Mouse (Mus musculus) retina, postnatal 7 days (tissue): ENCODE data around the gene Csnk2a1.
"Not testable (repeated sequence)": the region's sequence is repeated elsewhere in the genome, so short reads cannot be mapped to it uniquely, and the experiment has no call there.

ENCODE experiments used
- DNase-seq: peaks from one replicate; pipeline ENCODE4 v3.0.0-alpha.2; 2012; ENCODE audit warnings: low read depth, low spot score

Gene Csnk2a1

DNA sequence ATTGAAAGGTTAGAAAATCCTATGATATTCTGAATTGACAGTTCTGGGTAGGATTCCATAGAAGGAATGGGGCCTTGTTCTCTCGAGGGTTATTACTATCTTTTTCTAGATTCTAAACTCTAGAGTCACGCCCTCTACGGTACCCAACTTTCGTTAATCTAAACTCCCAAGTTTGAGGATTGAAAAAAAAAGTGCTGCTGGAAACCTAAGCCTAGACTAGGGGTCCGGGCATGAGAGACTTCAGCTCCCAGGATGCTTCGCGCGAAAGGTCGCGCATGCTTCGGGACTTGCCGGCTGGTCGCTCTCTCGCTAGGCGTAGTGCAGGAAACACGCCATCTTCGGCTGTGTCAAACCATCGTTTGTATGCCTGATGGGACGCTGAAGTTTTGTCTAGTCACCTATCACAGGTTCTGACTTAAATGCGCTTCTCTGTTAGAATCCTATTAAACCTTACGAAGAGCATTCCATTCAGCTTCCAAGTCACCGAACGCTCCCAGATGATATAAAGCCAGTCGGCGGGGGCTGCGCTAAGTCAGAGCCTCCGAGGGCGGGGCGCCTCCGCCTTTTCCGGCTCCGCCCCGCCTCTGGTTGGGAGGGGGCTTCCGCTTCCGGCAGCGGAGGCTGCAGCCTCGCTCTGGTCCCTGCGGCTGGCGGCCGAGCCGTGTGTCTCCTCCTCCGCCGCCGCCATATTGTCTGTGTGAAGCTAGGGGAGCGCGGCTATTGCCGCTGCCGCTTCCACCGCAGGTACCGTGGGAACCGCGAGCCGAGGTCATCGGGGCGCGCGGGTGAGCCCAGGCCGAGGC is at the start of gene Csnk2a1:
Gene Csnk2a1, plus strand, starts transcription at position 592 of the 803 bp plus-strand sequence.
- peak; percentile 84 for DNase-seq

DNA sequence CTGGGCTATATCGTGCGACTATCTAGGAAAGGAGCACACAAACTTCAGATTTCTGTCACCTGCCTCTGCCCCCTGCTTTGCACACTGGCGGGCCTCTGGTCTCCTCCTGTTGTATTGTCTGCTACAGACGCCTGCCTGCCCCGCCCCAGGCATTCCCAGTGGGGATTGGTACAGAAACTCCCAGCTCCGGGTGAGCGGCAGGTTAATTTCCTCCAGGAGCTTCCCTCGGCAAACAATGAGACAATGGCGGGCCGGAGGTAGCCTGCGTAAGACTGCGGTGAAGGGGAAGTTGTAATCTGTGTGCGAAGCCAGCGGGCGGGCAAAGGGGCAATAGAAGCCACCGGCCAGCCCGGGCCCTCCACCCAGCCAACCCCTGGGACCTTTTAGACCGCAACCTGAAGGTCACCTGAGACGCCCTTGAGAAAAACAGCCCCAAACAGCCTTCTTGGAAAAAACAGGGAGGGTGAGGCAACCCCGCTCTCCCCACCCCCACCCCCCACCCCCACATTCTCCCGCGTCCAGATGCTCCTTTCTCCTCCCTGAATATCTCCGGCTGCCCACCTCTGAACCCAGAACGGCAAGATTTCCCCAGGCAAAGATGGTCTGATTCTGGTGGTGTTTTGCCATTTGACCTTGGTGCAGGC is 49.4 kb upstream of the Csnk2a1 start:
- DNase-seq = no peak

DNA sequence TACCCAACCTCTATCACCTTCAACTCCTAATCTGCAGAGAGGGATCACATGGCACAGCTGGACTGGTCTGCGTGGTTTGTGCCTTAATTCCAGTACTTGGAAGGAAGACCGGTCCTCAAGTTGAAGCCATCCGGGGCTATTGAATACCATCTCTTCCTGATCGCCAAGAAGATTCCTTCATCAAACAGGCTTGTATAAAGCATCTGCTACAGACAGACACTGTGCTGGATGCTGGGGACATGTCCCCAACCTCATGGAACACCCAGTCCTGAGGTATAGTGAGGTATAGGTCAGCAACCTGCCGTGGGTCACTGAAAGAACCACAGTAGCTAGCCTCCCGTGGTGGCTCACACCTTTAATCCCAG is 48.9 kb upstream of the Csnk2a1 start:
- no peak for DNase-seq

DNA sequence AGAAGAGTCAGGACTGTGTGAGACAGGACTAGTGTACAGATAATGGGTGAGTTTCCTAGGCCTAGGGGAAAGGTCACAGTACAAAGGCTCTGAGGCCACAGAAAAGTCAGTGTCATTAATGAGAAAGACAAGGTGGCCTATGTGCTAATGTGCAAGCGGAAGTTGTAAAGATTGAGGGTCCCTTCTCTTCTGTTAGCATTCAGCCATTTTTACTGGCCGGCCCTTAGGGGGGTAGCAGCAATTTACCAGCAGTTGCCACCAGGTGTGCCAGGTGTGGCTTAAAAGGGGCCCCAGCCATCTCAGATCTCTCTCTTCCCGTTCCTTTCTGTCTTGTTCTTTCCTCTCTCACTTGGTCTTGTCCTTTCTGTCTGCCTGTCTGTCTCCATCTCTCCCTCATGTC is 48.3 kb upstream of the Csnk2a1 start:
- no peak for DNase-seq

DNA sequence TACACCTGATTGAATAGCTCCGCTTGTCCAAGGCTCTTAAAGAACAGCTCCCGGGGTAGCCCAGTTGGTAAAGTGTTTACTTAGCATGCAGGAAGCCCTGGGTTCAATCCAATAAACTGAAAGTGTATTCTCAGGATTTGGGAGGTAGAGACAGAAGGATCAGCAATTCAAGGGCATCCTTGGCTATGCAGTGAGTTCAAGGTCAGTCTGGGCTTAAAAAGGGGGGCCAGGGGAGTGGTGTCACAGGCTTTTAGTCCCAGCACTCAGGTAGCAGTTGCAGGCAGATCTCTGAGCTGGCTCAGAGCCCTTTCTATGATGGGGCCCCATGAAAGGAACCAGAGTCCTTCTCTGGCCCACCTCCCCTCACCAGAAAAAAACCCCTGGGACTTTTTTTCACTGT is 47.3 kb upstream of the Csnk2a1 start:
- DNase-seq = no peak

DNA sequence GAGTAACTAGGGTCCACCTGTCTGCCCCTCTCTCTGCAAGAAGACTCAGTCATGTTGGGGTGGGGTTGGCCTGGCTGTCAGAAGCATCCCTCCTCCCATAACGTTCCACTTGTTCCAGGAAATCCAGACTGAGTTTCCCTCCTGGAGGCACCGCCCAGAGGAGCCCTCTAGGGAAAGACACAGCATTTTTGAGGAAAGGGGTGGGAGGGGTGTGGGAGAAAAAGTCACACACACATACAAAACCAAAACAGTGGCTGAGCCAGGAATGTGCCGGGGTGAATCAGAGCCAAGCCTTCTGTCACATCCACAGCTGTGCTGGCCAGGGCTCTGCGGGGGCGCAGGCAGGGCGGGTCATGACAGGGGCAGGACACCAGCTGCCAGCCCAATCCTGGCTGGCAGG is 46.3 kb upstream of the Csnk2a1 start:
- no peak for DNase-seq

DNA sequence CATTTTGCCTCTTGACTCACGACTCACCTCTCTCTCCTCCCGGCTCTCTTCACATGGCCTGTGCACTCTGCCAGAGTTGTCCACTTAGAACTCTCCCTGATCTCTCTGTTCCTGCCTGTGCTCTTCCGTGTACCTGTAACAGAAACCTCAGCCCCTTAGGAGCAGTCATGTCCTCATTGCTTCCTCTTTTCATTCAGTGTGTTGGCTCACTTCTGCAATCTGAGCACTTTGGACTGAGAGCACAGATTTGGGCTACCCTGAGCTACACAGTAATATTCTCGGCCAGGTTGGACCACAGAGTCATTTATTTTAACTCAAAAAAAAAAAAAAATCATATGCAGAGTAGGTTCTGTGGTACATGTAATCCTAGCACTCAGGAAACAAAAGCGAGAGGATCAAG is 39.5 kb upstream of the Csnk2a1 start:
- no peak for DNase-seq

DNA sequence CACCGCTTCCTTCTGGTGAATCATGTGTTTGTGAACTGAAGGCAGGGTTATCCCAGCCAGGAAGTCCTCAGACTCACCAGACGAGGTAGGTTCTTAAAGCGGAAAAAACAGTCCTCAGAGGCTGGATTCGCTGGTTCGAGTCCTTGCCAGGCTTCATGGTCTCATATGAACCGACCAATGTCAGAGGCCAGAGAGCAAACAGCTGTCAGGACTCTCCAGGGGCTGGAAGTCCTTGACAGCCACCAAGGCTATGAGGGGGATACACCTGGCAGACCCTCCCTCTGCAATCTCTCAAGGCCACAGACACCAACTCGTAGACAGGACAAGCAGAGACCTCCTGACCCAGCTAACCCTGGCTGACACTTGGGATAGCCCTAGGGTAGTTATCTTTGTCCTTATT is 37.4 kb upstream of the Csnk2a1 start:
- no peak for DNase-seq

DNA sequence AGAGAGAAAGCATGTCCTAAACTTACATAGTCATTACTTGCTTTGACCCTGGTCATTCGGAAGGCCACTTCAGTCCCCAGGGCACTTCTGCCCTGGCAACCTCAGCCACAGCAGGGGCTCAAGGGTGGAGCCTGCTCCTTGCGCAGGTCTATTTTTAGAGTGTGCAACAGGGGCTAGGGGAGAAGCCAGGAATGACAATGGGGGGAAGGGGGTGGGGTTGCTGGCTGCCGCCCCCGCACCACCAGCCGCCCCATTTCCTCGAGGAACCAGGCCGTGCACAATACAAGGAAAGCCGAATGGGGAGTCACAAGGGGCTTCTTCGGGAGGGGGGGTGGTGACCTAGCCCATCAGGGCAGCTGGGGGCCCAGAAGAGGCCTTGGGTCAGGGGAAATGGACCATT is 37.0 kb upstream of the Csnk2a1 start:
- no peak for DNase-seq

DNA sequence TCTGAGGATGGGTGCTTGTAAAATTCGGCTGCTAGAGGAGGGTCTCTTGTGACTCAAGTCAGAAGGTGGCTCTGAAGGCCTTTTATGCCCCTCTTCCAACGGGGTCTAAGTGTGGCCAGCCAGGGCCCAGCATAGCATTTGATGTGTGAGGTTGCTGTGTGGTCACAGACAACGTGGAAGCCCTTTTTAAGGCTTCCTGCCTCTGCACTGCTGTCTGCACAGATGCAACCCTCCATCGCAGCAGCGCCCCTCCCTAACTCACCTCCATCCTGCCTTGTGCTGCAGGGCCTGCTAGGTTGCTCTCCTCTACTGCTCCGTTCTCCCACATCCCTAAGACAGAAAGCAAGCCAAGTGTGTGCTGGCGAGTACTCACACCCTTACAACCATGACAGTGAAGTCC is 36.5 kb upstream of the Csnk2a1 start:
- no peak for DNase-seq

DNA sequence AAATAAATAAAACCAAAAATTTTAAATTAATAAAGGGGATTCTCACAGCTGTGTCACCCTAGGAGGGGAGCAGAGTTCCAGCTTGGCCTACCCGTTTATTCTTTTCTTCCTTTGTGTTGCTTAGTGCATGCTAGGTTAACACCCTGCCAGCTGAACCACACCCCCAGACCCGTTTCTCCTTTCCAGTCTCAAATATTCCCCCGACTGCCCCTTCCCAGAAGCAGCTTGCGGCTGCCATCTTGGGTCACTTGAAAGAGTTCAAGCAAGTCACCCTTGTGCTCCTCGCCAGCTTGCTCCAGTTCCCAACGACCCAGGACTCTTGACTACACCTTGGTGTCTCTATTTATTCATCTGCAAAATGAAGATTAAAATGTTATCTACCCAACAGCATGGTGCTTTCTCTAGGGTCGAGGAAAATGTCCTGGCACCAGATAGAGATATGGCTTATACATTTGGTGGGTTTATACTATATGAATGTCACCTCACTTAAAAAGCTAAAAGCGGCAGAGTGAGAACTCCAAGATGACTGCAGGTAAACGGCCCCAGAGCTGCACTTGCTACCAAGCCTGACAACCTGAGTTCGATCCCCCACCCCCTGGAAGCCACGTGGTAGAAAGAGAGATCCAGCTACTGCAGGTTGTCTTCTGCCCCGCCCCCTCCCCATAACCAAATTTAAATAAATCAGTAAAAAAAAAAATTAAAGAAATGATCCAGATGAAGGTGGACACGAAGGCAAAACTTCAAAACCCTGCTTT is 33.9 kb upstream of the Csnk2a1 start:
- no peak for DNase-seq

DNA sequence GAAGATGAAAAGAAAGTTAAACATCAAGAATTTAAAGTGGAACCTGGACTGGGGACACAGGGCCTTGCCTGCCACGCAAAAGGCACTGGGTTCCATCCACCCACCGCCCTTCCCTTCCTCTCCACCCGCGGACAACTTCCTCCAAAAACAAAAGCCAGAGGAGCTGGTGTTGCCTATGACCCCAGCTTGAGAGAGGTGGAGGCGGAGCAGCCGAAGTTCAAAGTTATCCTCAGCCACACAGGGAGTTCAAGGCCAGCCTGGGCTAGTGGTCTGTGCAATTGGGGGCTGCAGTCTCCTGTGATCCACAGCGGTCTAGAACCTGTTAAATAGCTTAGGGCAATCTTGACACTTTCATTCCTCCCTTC is 33.3 kb upstream of the Csnk2a1 start:
- no peak for DNase-seq

DNA sequence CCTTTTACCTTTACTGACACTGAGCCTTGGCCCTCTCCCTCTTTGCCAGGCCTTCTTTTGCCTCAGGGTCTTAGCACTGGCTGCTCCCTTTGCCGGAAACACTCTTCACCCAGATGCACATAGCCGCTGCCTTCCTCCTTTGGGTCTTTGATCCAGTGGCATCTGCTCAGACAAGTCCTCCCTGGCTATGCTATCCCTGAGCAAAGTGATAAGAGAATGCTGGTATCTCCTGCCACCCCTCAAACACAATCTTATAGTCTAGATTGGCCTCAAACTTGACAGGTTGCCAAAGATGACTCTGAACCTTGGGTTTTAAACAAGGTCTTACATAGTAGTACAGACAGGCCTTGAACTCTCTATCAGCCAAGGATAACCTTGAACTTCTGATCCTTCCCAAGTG is 32.1 kb upstream of the Csnk2a1 start:
- no peak for DNase-seq

DNA sequence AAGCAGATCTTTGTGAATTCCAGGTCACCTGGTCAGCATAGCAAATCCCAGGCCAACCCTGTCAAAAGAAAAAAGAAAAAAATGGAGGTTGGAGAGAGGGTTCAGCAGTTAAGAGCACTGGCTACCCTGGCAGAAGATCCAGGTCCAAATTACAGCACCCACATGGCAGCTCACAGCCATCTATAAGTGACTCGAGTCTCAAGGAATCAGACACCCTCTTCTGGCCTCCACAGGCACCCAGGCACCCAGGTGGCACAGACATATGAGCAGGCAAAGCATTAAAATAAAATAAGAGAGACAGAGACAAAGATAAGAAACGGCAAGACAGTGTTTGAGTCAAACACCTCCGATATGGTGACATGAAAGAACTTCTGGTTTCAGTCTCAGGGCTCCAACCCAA is 29.7 kb upstream of the Csnk2a1 start:
- DNase-seq = no peak

DNA sequence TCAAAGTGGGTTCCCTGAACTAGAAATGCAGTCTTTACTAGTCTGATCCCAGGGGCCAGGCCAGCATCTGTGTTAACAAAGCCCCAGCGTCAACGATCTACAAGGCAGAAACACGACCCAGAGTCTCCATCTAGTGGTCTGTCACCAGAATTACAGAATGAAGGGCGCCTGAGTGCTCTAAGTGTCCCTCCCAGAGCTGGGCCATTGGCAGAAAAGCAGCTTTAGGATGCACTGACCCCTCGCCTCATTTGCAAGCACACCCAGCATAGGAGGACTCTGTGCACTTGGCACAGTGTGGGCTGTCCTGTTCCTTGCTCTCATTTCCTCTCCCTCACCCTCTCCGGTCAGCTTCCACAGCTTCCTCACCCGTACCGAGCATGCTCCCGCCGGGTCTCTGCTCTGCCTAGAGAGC is 29.3 kb upstream of the Csnk2a1 start:
- DNase-seq = peak; percentile 78

DNA sequence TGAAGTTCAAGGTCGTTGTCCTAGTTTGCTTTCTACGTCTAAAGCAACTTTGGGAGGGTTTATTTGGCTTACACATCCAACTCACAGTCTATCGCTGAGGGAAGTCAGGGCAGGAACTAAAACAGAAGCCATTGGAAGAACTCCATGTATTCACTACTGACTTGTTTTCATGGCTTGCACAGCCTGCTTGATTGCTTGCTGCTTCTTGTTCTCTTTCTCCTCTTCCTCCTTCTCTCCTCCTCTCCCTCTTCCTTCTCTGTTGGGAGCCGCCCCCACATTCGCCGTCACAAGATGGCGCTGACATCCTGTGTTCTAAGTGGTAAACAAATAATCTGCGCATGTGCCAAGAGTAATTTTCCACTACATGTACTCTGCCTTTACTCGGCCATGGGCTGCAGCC is 20.5 kb upstream of the Csnk2a1 start:
- not testable (repeated sequence) for DNase-seq

DNA sequence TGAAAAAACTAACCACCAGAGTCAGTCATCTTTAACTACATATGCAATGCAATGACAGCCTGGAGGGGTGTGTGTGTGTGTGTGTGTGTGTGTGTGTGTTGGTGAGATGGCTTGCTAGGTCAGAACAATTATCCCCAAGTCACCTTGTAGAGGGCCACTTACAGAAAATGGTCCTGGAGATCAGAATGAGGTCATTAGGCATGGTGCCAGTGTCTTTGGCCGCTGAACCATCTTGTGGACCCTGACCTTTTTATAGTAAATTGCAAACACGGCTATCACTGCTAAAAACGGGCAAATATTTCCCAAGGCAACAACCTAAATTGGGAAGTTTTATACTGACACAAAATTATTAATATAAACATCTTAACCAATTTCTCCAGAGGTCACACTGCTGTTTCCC is 14.8 kb upstream of the Csnk2a1 start:
- DNase-seq = no peak

DNA sequence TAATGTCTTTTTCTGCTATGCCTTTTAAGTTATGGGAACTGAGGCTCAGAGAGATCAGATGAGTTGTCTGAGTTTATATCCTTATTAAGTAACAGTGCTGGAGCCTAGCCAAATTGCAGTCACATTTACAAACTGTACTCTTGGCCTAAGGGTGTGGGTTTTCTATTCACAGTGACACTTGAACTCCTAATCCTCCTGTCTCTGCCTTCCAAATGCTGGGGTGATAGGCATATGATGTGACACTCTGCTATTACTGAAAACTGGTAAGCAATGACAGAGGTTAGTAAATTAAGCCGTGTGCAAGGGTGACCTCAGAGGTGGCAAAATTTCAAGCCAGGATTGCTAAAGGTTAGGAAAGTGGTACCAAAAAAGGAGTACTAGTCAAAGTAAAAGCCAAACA is 9.7 kb upstream of the Csnk2a1 start:
- DNase-seq = no peak

DNA sequence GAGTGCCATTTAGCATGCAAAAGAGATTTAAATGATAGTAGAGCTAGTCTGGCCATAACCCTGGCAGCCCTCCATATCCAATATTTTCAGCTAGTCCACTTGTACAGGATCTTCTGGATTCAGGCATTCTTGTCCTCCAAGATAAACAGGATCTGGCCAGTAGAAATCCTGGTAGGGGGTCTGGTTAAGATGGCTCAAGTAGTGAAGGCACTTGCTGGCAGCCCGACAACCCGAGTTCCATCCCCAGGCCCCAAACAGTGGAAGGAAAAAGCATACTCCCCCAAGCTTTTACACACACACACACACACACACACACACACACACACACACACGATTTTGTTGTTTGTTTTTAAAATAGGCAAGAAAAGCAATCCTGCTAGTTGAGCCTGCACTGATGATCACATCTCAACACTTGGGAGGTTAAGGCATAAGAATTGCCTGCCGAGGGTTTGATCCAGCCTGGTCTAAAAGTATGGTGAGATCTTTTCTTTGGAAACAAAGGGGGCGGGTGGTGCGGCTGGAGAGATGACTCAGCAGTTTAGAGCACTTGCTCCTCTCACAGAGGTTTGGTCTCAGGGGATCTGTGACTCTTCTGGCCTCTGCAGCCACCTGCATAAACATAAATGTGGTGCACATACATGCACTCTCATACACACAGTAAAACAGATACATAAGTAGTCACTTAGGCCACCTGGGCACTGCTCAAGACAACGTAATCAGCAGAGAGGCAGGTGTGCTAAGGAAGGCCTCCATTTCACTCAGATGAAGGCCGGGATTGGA is 2.9 kb upstream of the Csnk2a1 start:
- no peak for DNase-seq

DNA sequence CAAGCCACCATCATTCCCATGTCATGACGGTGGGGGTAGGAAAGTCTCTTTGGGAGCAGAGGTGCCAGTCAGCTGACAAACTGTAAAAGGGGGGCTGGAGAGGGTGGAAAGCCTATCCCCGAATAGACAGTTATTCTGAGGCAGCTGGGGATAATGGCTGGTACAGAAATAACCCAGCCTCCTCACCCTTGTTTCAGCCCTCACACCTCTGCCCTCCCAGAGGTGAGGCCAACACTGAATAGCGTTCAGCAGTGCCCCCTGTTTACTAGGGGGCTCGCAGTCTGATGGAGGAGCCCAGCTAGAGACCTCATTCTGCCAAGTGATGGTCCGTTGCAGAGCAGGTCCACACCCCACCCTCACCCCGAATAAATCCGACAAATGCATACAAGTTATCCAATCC is 1.1 kb upstream of the Csnk2a1 start:
- DNase-seq = no peak

DNA sequence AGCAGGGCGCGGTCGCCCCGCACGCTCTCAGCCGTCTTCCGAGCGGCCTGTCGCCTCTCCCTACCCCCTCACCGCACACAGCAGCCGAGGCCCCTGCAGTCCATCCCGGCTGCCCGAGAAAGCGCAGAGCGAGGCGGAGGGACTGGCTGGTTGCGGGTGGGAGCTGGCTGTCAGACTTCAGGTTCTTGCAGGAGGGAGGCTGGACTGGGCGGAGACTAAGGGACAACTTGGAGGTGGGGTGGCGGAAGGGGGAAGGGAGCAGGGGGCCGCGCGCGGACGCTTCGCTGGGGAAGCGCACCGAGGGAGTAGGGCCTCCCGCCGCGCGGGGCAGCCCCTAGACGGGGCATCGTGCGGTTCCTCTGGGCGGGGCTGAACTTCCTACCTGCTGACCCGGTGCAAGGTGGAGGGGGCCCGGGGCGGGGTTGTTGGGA is 427 bp downstream of the Csnk2a1 start:
- peak; percentile 42 for DNase-seq

DNA sequence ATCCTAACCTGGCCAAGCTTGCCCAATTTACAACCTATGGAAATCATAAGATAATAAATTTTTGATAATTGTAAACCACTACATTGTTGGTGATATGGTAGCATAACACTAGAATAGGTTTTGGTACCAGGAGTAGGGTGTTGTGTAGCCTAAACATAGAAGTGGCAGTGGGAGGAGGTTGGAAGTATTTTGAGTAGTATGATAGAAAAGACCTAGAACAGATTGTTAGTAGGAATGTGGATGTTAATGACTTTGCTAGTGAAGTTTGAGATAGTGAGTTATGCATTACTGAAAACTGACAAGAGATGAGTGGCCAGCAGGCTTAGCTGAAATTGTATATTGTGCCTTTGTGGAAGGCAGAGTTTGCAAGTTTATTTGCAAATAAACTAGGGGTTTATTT is 3.4 kb downstream of the Csnk2a1 start:
- no peak for DNase-seq
